Mouse (Mus musculus) gastrocnemius, postnatal 10 days (tissue): ENCODE data around the gene Gm5797. TPM values are rescaled to one million over a fixed set of nuclear protein-coding genes. Genes with fewer than 3 reads are reported as not detected.
"Not testable (repeated sequence)": the region's sequence is repeated elsewhere in the genome, so short reads cannot be mapped to it uniquely, and the experiment has no call there.

Source experiments
- DNase-seq: peaks from one replicate; pipeline ENCODE4 v3.0.0; 2021; ENCODE audit warnings: mixed read lengths
- long read RNA-seq, 2 experiments: library from polyadenylated mRNA; stranded (forward); transcript quantifications; one replicate each; pipeline ENCODE4 v2.0.0; 2021
- total RNA-seq, 2 experiments: library from RNA; stranded (reverse); gene quantifications; 2 replicates each; pipeline ENCODE4 v1.2.3; 2021

Gene Gm5797
- not detected for total RNA-seq
- long read RNA-seq, experiment 1, result 0 reads
- long read RNA-seq, experiment 2, result 0 reads

DNA sequence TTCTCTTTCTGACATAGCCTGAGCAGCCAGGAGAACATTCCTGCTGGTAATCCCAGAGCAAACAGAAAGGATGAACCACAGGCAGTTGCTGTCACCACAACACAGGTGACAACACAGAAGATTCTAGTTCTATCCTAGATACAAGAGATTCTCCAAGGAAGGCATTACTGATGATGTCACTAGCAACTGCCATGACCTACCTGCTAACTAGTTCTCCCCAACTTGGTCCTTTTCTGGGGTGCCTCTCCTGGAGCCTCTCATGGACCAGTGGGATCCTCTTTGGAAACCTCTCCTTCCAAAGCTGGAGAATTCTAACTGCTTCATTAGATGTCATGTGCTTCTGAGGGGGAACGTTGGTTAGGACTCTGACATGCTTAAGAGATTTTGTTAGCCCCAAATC, at the start of gene Gm5797:
TSS of gene Gm5797 (minus strand) at position 101 of the 400 bp plus-strand sequence.
- not testable (repeated sequence) for DNase-seq

DNA sequence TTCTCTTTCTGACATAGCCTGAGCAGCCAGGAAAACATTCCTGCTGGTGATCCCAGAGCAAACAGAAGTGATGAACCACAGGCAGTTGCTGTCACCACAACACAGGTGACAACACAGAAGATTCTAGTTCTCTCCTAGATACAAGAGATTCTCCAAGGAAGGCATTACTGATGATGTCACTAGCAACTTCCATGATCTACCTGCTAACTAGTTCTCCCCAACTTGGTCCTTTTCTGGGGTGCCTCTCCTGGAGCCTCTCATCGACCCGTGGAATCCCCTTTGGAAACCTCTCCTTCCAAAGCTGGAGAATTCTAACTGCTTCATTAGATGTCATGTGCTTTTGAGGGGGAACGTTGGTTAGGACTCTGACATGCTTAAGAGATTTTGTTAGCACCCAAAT, 32.8 kb upstream of the Gm5797 start, which contains the start of gene Gm8374:
TSS of gene Gm8374 (minus strand) at position 101 of the 400 bp plus-strand sequence.
- not testable (repeated sequence) for DNase-seq

DNA sequence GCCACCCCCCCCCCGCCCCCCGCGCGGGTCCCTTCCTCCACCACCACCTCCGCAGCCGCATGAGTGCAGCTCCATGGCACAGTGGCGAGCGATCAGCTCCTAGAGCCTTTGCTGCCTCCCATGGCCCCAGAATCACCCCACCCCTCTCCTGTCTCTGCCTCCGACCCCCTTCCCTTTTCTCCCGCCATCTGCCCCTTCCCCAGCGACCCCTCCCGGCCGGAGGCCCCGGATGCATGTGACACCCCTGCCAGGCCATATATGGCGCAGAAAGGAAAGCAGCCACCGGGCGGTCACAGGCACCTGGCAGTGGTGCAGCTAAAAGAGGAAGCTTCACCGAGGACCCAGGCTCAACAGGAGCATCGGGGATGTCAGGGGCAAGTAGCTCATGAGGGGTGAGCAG, 17.1 kb downstream of the Gm5797 start:
- peak; percentile 2 for DNase-seq

DNA sequence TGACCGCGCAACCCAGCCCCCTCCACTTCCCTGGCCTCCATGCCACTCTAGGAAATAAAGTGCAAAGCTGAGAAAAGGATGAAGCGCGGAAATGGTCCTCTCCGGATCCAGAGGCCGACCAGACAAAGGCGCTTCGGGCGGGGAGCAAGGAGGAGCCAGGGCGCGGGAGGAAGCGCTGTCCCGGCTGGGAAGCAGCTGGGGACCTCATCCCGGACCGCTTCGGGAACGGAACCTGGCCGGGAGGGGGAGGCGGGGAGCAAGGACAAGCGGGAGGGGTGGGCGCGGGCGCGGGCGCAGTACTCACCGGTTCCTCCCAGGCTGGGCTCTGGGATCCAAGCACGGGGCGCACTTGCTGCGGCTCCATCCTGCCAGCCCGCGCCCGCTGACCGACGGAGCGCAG, 17.5 kb downstream of the Gm5797 start, which contains the start of gene Gm3739:
TSS of gene Gm3739 (minus strand) at position 389 of the 400 bp plus-strand sequence.
- DNase-seq, result peak; percentile 6

Other genes starting within 250 kb of the Gm5797 start
- 1 to 10 TPM in 1 of 2 experiments, under 1 TPM in 1; 0.89 to 2.3 TPM for gene Gm3696, start 231.8 kb downstream of the Gm5797 start, total RNA-seq
- gene Gm6676, start 207.0 kb downstream of the Gm5797 start, total RNA-seq, result not detected
- under 1 TPM; 0.19 to 0.59 TPM for gene Gm3512, start 157.9 kb downstream of the Gm5797 start, total RNA-seq
- not detected for gene Gm16434, start 137.9 kb downstream of the Gm5797 start, total RNA-seq
- gene Gm3727, start 67.7 kb downstream of the Gm5797 start, total RNA-seq, result not detected
- gene Gm3739, start 17.3 kb downstream of the Gm5797 start, total RNA-seq, result under 1 TPM; 0.12 to 0.20 TPM
- gene Gm8374, start 32.7 kb upstream of the Gm5797 start, total RNA-seq, result not detected
- gene Gm3755, start 118.5 kb upstream of the Gm5797 start, total RNA-seq, result not detected
- under 1 TPM; 0.16 to 0.47 TPM for gene Gm3752, start 151.4 kb upstream of the Gm5797 start, total RNA-seq
- 1 to 10 TPM; 3.2 to 4.4 TPM for gene Gm3558, start 236.2 kb upstream of the Gm5797 start, total RNA-seq